Mouse (Mus musculus) kidney, adult 2 months (tissue): Measurements from ENCODE around the gene Cdc34b.

Experiments
- CTCF ChIP-seq: fragments of 200-500 bp; conservative IDR thresholded peaks from 2 replicates; pipeline ENCODE4 v1.5.1; 2011; ENCODE audit warnings: low read depth, mild to moderate bottlenecking, control low read depth, low read length, moderate library complexity, mixed read lengths; ENCODE audit not compliant: insufficient read depth, insufficient read length
- POLR2A ChIP-seq: fragments of 200-500 bp; IDR thresholded peaks from one replicate; pipeline ENCODE4 v1.6.1; 2011; ENCODE audit warnings: low read depth, low read length, control low read depth

DNA sequence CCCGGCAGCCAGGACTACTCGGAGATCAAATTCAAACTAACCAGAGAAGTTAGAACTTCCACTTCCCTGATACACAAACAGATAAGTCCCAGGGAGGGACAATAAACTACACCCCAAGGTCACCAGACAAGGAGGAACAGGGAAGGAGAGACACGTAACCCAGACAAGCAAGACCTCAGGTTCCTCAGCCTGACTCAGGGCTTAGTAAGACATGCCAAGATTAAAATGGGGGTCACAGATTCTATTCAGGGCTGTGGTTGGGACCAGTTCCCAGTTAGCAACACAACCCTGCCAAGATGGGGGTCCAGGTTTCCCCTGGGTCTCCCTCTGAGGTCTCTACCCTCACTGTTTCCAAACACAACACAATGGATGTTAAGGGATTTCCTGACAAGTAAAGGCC is 18.8 kb downstream of the Cdc34b start:
- no peak for TF ChIP-seq CTCF
- TF ChIP-seq POLR2A: no peak
